Mouse (Mus musculus) CH12.LX (cell line): ENCODE measurements at regions not wholly inside any gene's neighbourhood (a gene's known extent, or its start where the extent isn't known, plus 50 kb on each side); places are given as distances from the start of the nearest gene placed in this dataset.

Source experiments
- DNase-seq: peaks from one replicate; pipeline ENCODE4 v3.0.0-alpha.2; 2013; ENCODE audit errors: extremely low read depth
- H3K27ac ChIP-seq: 2 replicates; pipeline ENCODE4 v1.5.1; 2012; ENCODE audit warnings: low read depth, mild to moderate bottlenecking, control low read depth, moderate library complexity; ENCODE audit not compliant: insufficient read depth
- H3K27me3 ChIP-seq: replicated peaks from 2 replicates; pipeline ENCODE3; 2012; ENCODE audit warnings: inconsistent platforms
- H3K36me3 ChIP-seq, 2 experiments: replicated peaks in 1 of 2; 2 replicates each; pipeline versions ENCODE3 to v1.6.1; 2012; ENCODE audit warnings: inconsistent platforms in 1 of 2, low read length in 1 of 2, mild to moderate bottlenecking in 1 of 2, mixed read lengths in 1 of 2, moderate library complexity in 1 of 2; ENCODE audit not compliant: control insufficient read depth in 1 of 2, insufficient read depth in 1 of 2
- H3K4me1 ChIP-seq, 2 experiments: 2 replicates each; pipeline ENCODE4 v1.6.1; 2012; ENCODE audit warnings: inconsistent platforms in 1 of 2, moderate library complexity in 1 of 2; ENCODE audit not compliant: insufficient read depth in 2 of 2, control insufficient read depth in 1 of 2
- H3K4me2 ChIP-seq: 2 replicates; pipeline ENCODE4 v1.6.1; 2012; ENCODE audit warnings: low read depth, mild to moderate bottlenecking, control low read depth; ENCODE audit not compliant: poor library complexity, insufficient read depth, severe bottlenecking
- H3K4me3 ChIP-seq, 3 experiments: fragments of 150-350 bp in 1 of 3; sonication (generic) in 1 of 3; replicated peaks in 1 of 3; 2 replicates each; pipeline versions ENCODE3 to v1.5.1; 2011 to 2012; ENCODE audit warnings: low read depth in 2 of 3, low read length in 2 of 3, mild to moderate bottlenecking in 2 of 3, moderate library complexity in 2 of 3, control low read depth in 1 of 3, improper control_type of control experiment in 1 of 3, inconsistent platforms in 1 of 3, mixed read lengths in 1 of 3; ENCODE audit not compliant: poor library complexity in 1 of 3
- H3K79me2 ChIP-seq: replicated peaks from 2 replicates; pipeline ENCODE4 v1.6.1; 2012; ENCODE audit warnings: mild to moderate bottlenecking, moderate library complexity; ENCODE audit not compliant: control insufficient read depth, poor library complexity, insufficient read depth, severe bottlenecking; ENCODE audit errors: extremely low read depth
- H3K9ac ChIP-seq: 2 replicates; pipeline ENCODE4 v1.6.1; 2012; ENCODE audit warnings: low read depth, mild to moderate bottlenecking, control low read depth, moderate library complexity; ENCODE audit not compliant: insufficient read depth
- H3K9me3 ChIP-seq: replicated peaks from 2 replicates; pipeline ENCODE3; 2012; ENCODE audit warnings: low read length, inconsistent platforms, mixed read lengths
- BHLHE40 ChIP-seq: IDR thresholded peaks from 2 replicates; pipeline ENCODE4 v1.6.1; 2011; ENCODE audit warnings: mild to moderate bottlenecking, low read depth, low read length, improper control_type of control experiment
- CHD1 ChIP-seq: IDR thresholded peaks from 2 replicates; pipeline ENCODE4 v1.6.1; 2012; ENCODE audit warnings: low read depth, low read length, improper control_type of control experiment, inconsistent platforms
- CHD2 ChIP-seq: IDR thresholded peaks from 2 replicates; pipeline ENCODE4 v1.6.1; 2011; ENCODE audit warnings: low read length, improper control_type of control experiment
- E2F4 ChIP-seq: IDR thresholded peaks from 2 replicates; pipeline ENCODE4 v1.6.1; 2011; ENCODE audit warnings: low read depth, low read length, improper control_type of control experiment; ENCODE audit not compliant: insufficient replicate concordance
- ELF1 ChIP-seq: IDR thresholded peaks from 2 replicates; pipeline ENCODE4 v1.6.1; 2014; ENCODE audit warnings: low read depth, mild to moderate bottlenecking, inconsistent platforms, low read length, improper control_type of control experiment
- ETS1 ChIP-seq: conservative IDR thresholded peaks from 2 replicates; pipeline ENCODE4 v1.6.1; 2012; ENCODE audit warnings: low read depth, mild to moderate bottlenecking, inconsistent platforms, low read length, improper control_type of control experiment, moderate library complexity
- GABPA ChIP-seq: IDR thresholded peaks from 2 replicates; pipeline ENCODE4 v1.6.1; 2012; ENCODE audit warnings: low read depth, low read length, improper control_type of control experiment, inconsistent platforms; ENCODE audit not compliant: insufficient replicate concordance
- KAT2A ChIP-seq: IDR thresholded peaks from 2 replicates; pipeline ENCODE4 v1.6.1; 2012; ENCODE audit warnings: low read length, improper control_type of control experiment, inconsistent platforms; ENCODE audit not compliant: insufficient replicate concordance
- MAX ChIP-seq: IDR thresholded peaks from 2 replicates; pipeline ENCODE4 v1.6.1; 2011; ENCODE audit warnings: low read length, improper control_type of control experiment
- MAZ ChIP-seq: IDR thresholded peaks from 2 replicates; pipeline ENCODE4 v1.6.1; 2012; ENCODE audit warnings: low read depth, mild to moderate bottlenecking, inconsistent platforms, low read length, improper control_type of control experiment, moderate library complexity
- MEF2A ChIP-seq: IDR thresholded peaks from 2 replicates; pipeline ENCODE4 v1.6.1; 2014; ENCODE audit warnings: low read depth, mild to moderate bottlenecking, inconsistent platforms, low read length, improper control_type of control experiment, borderline replicate concordance
- MXI1 ChIP-seq: IDR thresholded peaks from 2 replicates; pipeline ENCODE4 v1.6.1; 2011; ENCODE audit warnings: mild to moderate bottlenecking, low read depth, low read length, improper control_type of control experiment
- NRF1 ChIP-seq: IDR thresholded peaks from 2 replicates; pipeline ENCODE4 v1.6.1; 2014; ENCODE audit warnings: low read depth, mild to moderate bottlenecking, inconsistent platforms, low read length, improper control_type of control experiment, moderate library complexity
- SIN3A ChIP-seq: IDR thresholded peaks from 2 replicates; pipeline ENCODE4 v1.6.1; 2012; ENCODE audit warnings: low read length, improper control_type of control experiment, inconsistent platforms
- TBP ChIP-seq: conservative IDR thresholded peaks from 2 replicates; pipeline ENCODE4 v1.6.1; 2011; ENCODE audit warnings: low read depth, low read length, improper control_type of control experiment
- TCF12 ChIP-seq: IDR thresholded peaks from 2 replicates; pipeline ENCODE4 v1.6.1; 2014; ENCODE audit warnings: low read depth, mild to moderate bottlenecking, inconsistent platforms, low read length, improper control_type of control experiment
- ZC3H11A ChIP-seq: IDR thresholded peaks from 2 replicates; pipeline ENCODE4 v1.6.1; 2012; ENCODE audit warnings: low read depth, mild to moderate bottlenecking, inconsistent platforms, low read length, improper control_type of control experiment
- ZNF384 ChIP-seq: IDR thresholded peaks from 2 replicates; pipeline ENCODE4 v1.6.1; 2012; ENCODE audit warnings: low read depth, low read length, improper control_type of control experiment, inconsistent platforms
- dilution Hi-C: fragments of 300-500 bp; cut with MboI; formaldehyde crosslinking; loops from 2 replicates; pipeline ENCODE4 v1.14.3; 2020; ENCODE audit warnings: low sequenced_read_pairs; ENCODE audit not compliant: extremely low pct_unique_long_range_greater_than_20kb, extremely low pct_ligation_motif_present
- in situ Hi-C: fragments of 300-500 bp; cut with MboI; formaldehyde crosslinking; loops from 3 replicates; pipeline ENCODE4 v1.14.3; 2019; ENCODE audit warnings: low sequenced_read_pairs, low pct_ligation_motif_present, low pct_unique_long_range_greater_than_20kb, mixed read lengths

DNA sequence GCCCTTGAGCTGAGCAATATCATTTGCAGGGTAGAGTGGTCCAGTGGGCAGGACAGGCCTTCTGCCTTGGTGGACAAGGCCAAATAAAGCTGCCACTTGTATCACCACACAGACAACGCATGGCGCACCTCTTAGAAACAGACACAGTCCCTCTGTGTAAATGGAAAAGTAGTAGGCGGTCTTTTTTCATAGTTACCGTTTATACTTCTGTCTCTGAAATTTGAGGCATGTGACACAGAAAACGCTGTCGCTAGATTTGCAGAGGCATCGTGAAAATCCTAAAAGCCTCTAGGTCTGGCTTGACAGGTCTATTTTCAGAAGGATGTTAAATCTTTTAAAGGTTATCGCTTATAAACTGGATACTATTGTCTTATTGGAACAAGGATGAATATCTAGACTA lies 174.4 kb downstream of the Sh3bp4 start:
- dilution Hi-C loops, result no loop called here

DNA sequence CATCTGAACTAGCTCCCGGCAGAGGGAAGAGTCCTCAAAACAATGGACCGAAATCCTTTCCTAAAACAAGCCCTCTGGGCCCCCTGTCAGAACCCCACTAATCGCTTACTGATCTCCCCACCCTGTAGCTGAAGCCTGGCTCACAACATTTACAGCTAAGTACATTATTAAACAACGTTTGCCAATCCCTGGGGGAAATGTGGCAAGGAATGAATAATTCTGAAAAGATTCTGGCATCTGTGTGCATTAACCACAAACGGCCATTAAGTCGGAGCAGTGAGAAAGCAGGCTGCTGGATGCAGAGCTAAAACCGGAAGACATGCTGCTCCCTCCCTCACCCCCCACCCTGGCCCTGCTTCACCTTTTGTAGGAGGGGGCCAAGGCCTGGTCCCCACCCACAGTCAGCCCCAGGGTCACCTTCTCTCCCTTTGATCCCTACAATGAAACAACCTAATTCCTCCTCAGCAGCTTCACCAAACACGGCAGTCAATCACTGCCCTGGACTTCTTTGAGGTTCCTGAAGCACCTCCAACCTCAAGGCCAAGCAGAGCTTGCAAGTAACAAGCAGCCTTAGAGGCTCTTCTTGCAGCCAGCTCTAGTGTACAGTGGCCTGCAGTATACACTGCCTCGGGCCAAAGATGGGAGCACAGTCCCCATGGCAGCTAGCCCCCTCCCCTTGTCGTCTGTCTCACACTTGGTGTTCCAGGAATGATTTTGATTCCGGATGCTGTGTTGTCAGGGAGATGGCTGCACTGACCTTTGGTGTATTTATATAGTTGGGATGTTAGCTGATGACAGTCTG lies 175.2 kb downstream of the Sh3bp4 start:
- no peak for DNase-seq
- no peaks in the 10 kb centered on the region for H3K36me3 ChIP-seq
- TF ChIP-seq TCF12 (no peak), CHD2 (no peak), E2F4 (no peak), MAX (no peak), BHLHE40 (no peak)
- no peak overlapping the region for H3K9ac ChIP-seq
- no peak overlapping the region for H3K27ac ChIP-seq
- no peaks in the 10 kb centered on the region for H3K27me3 ChIP-seq
- H3K4me3 ChIP-seq, result no peak overlapping the region
- H3K79me2 ChIP-seq, result no peaks in the 10 kb centered on the region
- H3K4me1 ChIP-seq, result no peaks in the 10 kb centered on the region
- no peak overlapping the region for H3K4me2 ChIP-seq
- peaks cover 83% of the 10 kb centered on the region for H3K9me3 ChIP-seq
- in situ Hi-C loops (no loop called here), dilution Hi-C loops (no loop called here)

More for the DNA sequence above, 174.4 kb downstream of the Sh3bp4 start:
- H3K4me2 ChIP-seq, result no peak overlapping the region
- in situ Hi-C loops, result no loop called here
- H3K4me1 ChIP-seq, result no peaks in the 10 kb centered on the region
- TF ChIP-seq ELF1 (no peak), CHD1 (no peak), ZC3H11A (no peak), ZNF384 (no peak), TBP (no peak), SIN3A (no peak), GABPA (no peak), ETS1 (no peak), MEF2A (no peak), MAZ (no peak), NRF1 (no peak), KAT2A (no peak), E2F4 (no peak), TCF12 (no peak), MXI1 (no peak)
- H3K9me3 ChIP-seq, result peaks cover 83% of the 10 kb centered on the region
- H3K27ac ChIP-seq, result no peak overlapping the region
- no peaks in the 10 kb centered on the region for H3K27me3 ChIP-seq
- H3K79me2 ChIP-seq, result no peaks in the 10 kb centered on the region
- no peak overlapping the region for H3K4me3 ChIP-seq
- H3K36me3 ChIP-seq, result no peaks in the 10 kb centered on the region
- DNase-seq, result no peak
- H3K9ac ChIP-seq, result no peak overlapping the region
